Mouse (Mus musculus) heart, embryonic 12.5 days (tissue): ENCODE measurements around the gene Ccdc9b. TPM values are rescaled to one million over a fixed set of nuclear protein-coding genes. Genes with fewer than 3 reads are reported as not detected.

ENCODE experiments used
- ATAC-seq: fragments of 200-750 bp; cut with Nextera tagmentation; 2 replicates; pipeline ENCODE4 v1.8.0; 2017; ENCODE audit warnings: moderate TSS enrichment, moderate library complexity; ENCODE audit not compliant: insufficient number of reproducible peaks, low FRiP score
- H3K27ac ChIP-seq: fragments of 300-500 bp; sonication (generic); 2 replicates; pipeline ENCODE4 v1.5.1; 2016; ENCODE audit warnings: mild to moderate bottlenecking, moderate library complexity; ENCODE audit not compliant: poor library complexity, severe bottlenecking
- H3K27me3 ChIP-seq: fragments of 300-500 bp; sonication (generic); replicated peaks from 2 replicates; pipeline ENCODE4 v1.6.1; 2016; ENCODE audit warnings: mild to moderate bottlenecking, moderate library complexity
- H3K36me3 ChIP-seq: fragments of 300-500 bp; sonication (generic); 2 replicates; pipeline ENCODE4 v1.6.1; 2016; ENCODE audit warnings: mild to moderate bottlenecking, moderate library complexity
- H3K4me1 ChIP-seq: fragments of 300-500 bp; sonication (generic); replicated peaks from 2 replicates; pipeline ENCODE4 v1.6.1; 2016; ENCODE audit warnings: mild to moderate bottlenecking
- H3K4me2 ChIP-seq: fragments of 300-500 bp; sonication (generic); 2 replicates; pipeline ENCODE4 v1.6.1; 2016; ENCODE audit warnings: mild to moderate bottlenecking, moderate library complexity
- H3K4me3 ChIP-seq: fragments of 300-500 bp; sonication (generic); 2 replicates; pipeline ENCODE4 v1.5.1; 2016; ENCODE audit warnings: mild to moderate bottlenecking
- H3K9ac ChIP-seq: fragments of 300-500 bp; sonication (generic); 2 replicates; pipeline ENCODE4 v1.6.1; 2016; ENCODE audit warnings: mild to moderate bottlenecking, moderate library complexity
- H3K9me3 ChIP-seq: fragments of 300-500 bp; sonication (generic); replicated peaks from 2 replicates; pipeline ENCODE4 v1.6.1; 2016; ENCODE audit warnings: mild to moderate bottlenecking, moderate library complexity
- WGBS: fragments of 180-500 bp; shearing (Covaris S2); methylation state at CpG from one replicate; pipeline ENCODE4 v1.1.7; 2016; 5-methylcytosine and 5-hydroxymethylcytosine counted together
- polyA plus RNA-seq: library from polyadenylated mRNA; unstranded; fragments of >200 nt; fragmentation: Nextera tagmentation; extraction: Ambion mirVana; gene quantifications from 2 replicates; pipeline ENCODE4 v1.2.1, GENCODE M21; 2016

Ccdc9b gene
- polyA plus RNA-seq, 1 experiment from 2014 or later, result 3.6 TPM

- ATAC-seq, result no peak; the same call in 1 of the 2 replicates
- 6% methylated on average over 3 of the region's 3 CpGs for WGBS
- no peaks in the 10 kb centered on the region for H3K36me3 ChIP-seq
- H3K9ac ChIP-seq, result no peak overlapping the region
- H3K27me3 ChIP-seq, result peaks cover 39% of the 10 kb centered on the region
- H3K9me3 ChIP-seq, result no peaks in the 10 kb centered on the region
- no peak overlapping the region for H3K27ac ChIP-seq
- no peak overlapping the region for H3K4me2 ChIP-seq
- peaks cover 32% of the 10 kb centered on the region for H3K4me1 ChIP-seq
- H3K4me3 ChIP-seq, result no peak overlapping the region
These were observed 31.9 kb downstream of the Ccdc9b start for GRCm38 (mm10) chr2:118730622-118730915.

- Histone ChIP-seq H3K9me3 (no peaks in the 10 kb centered on the region), H3K36me3 (no peaks in the 10 kb centered on the region), H3K27ac (no peak overlapping the region), H3K4me3 (no peak overlapping the region), H3K4me2 (no peak overlapping the region), H3K9ac (no peak overlapping the region), H3K4me1 (peaks cover 32% of the 10 kb centered on the region), H3K27me3 (peaks cover 39% of the 10 kb centered on the region)
- 27% methylated on average over 8 of the region's 8 CpGs for WGBS
- ATAC-seq, result no peak
These were observed 32.4 kb downstream of the Ccdc9b start for GRCm38 (mm10) chr2:118729816-118730621.

DNA sequence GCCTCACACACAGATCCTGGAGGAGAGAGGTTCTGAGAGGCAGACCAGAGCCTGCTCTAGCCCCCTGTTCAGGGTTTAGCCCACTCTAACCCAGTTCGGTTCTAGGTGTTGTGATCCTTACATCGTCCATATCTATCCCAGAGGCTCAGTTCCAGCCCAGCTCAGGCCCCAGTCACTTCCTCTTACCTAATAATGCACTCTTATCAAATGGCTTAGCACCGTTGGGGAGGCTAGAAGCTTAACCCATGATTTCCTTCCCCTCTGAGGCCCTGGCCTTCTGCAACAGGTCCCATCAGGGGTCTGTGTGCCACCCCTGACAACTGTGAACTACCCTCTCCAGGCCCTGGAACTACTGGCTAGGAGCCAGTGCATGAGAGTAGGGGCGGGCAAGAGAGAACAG is 33.3 kb downstream of the Ccdc9b start:
- H3K27ac ChIP-seq, result no peak overlapping the region; the same call in 1 of the 2 replicates
- peaks cover 43% of the 10 kb centered on the region for H3K27me3 ChIP-seq
- 28% methylated on average over 4 of the region's 4 CpGs for WGBS
- ATAC-seq, result 0 out of 2 replicates have a peak, but pooled peaks have one; percentile 20
- H3K9me3 ChIP-seq, result no peaks in the 10 kb centered on the region
- H3K4me3 ChIP-seq, result no peak overlapping the region
- H3K36me3 ChIP-seq, result no peaks in the 10 kb centered on the region
- H3K9ac ChIP-seq, result 0 out of 2 replicates have a peak overlapping the region, but pooled peaks have one; percentile 9
- no peak overlapping the region for H3K4me2 ChIP-seq
- H3K4me1 ChIP-seq, result peaks cover 32% of the 10 kb centered on the region

- no peak for ATAC-seq
- peaks cover 40% of the 10 kb centered on the region for H3K4me1 ChIP-seq
- H3K9ac ChIP-seq, result 0 out of 2 replicates have a peak within 1 kb of the TSS, but pooled peaks have one; percentile 46
- 15% methylated on average over 7 of the region's 7 CpGs for WGBS
- no peaks in the 10 kb centered on the region for H3K9me3 ChIP-seq
- H3K36me3 ChIP-seq, result no peaks in the 10 kb centered on the region
- H3K4me3 ChIP-seq, result no peak within 1 kb of the TSS
- no peak within 1 kb of the TSS; the same call in 1 of the 2 replicates for H3K27ac ChIP-seq
- peaks cover 36% of the 10 kb centered on the region for H3K27me3 ChIP-seq
- peak within 1 kb of the TSS; percentile 35 for H3K4me2 ChIP-seq
These were observed 34.1 kb downstream of the Ccdc9b start, which contains the start of gene Plcb2 for GRCm38 (mm10) chr2:118728337-118728736. Gene Plcb2 (minus strand): TSS chr2:118728438.

DNA sequence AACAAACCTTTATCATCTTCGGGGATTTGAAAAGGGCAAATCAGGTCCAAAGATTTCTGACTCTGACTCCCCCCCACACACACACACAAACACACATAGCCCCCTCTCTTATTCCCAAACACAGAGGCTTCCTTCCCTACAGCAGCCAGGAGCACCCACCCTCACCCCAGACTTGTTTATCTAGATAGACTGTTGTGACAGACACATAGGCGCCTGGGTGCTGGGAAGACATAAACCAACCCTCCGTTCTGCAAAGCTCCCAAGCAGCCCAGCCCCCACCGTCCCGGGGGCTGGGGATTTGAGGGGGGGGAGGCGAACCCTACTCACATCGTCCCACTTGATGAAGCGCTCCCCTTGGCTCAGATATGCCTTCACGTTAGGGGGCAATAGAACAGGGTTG is 34.5 kb downstream of the Ccdc9b start:
- peaks cover 36% of the 10 kb centered on the region for H3K27me3 ChIP-seq
- no peak overlapping the region for H3K4me3 ChIP-seq
- H3K36me3 ChIP-seq, result no peaks in the 10 kb centered on the region
- no peak overlapping the region for H3K27ac ChIP-seq
- no peak overlapping the region for H3K9ac ChIP-seq
- H3K9me3 ChIP-seq, result no peaks in the 10 kb centered on the region
- peak overlapping the region; percentile 35; the same call in 1 of the 2 replicates for H3K4me2 ChIP-seq
- WGBS, result 16% methylated on average over 9 of the region's 9 CpGs
- H3K4me1 ChIP-seq, result peaks cover 44% of the 10 kb centered on the region
- no peak for ATAC-seq

- no peaks in the 10 kb centered on the region for H3K9me3 ChIP-seq
- 81% methylated on average over 2 of the region's 2 CpGs for WGBS
- no peak overlapping the region for H3K4me3 ChIP-seq
- no peak overlapping the region for H3K27ac ChIP-seq
- no peak overlapping the region for H3K9ac ChIP-seq
- peaks cover 47% of the 10 kb centered on the region for H3K4me1 ChIP-seq
- no peaks in the 10 kb centered on the region for H3K36me3 ChIP-seq
- H3K27me3 ChIP-seq, result peaks cover 33% of the 10 kb centered on the region
- no peak overlapping the region for H3K4me2 ChIP-seq
- no peak for ATAC-seq
These were observed 35.6 kb downstream of the Ccdc9b start for GRCm38 (mm10) chr2:118726873-118727272.

GRCm38 (mm10) chr2:118725511-118725910 is 37.0 kb downstream of the Ccdc9b start:
- no peak overlapping the region for H3K4me3 ChIP-seq
- H3K36me3 ChIP-seq, result no peaks in the 10 kb centered on the region
- no peak overlapping the region for H3K27ac ChIP-seq
- H3K4me2 ChIP-seq, result no peak overlapping the region
- H3K9ac ChIP-seq, result no peak overlapping the region
- WGBS, result 79% methylated on average over 4 of the region's 4 CpGs
- H3K27me3 ChIP-seq, result peaks cover 22% of the 10 kb centered on the region; the same call in 1 of the 2 replicates
- ATAC-seq, result no peak
- H3K9me3 ChIP-seq, result no peaks in the 10 kb centered on the region
- H3K4me1 ChIP-seq, result peaks cover 45% of the 10 kb centered on the region

- WGBS, result 62% methylated on average over 15 of the region's 15 CpGs
- no peak overlapping the region for H3K27ac ChIP-seq
- no peak overlapping the region for H3K4me2 ChIP-seq
- ATAC-seq, result no peak
- peaks cover 32% of the 10 kb centered on the region for H3K4me1 ChIP-seq
- no peaks in the 10 kb centered on the region for H3K9me3 ChIP-seq
- H3K27me3 ChIP-seq, result peaks cover 19% of the 10 kb centered on the region; the same call in 1 of the 2 replicates
- H3K36me3 ChIP-seq, result no peaks in the 10 kb centered on the region
- no peak overlapping the region for H3K4me3 ChIP-seq
- no peak overlapping the region for H3K9ac ChIP-seq
These were observed 38.6 kb downstream of the Ccdc9b start for GRCm38 (mm10) chr2:118723693-118724486.

DNA sequence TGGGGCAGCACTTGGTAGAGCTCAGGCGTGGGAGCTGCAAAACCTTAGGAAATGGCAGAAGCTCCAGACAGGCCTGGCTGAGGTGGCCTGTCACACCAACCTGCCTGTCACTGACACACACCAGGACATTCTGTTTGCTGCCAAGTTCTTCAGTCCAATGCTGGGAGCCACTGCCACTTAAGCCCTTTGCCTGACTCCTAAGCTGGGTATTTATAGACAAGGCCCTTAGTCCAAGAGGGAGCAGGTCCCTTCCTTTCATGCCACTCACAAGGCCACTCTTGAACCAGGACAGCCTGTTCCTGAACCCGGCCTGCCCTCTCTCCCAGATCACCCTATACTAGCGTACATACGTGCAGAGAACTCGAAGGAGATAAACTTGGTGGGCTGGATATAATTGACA is 45.8 kb downstream of the Ccdc9b start:
- H3K27ac ChIP-seq, result peak overlapping the region; percentile 89
- ATAC-seq, result peak; percentile 81

GRCm38 (mm10) chr2:118714230-118714629 is 48.2 kb downstream of the Ccdc9b start:
- Histone ChIP-seq H3K4me3 (no peak overlapping the region), H3K27me3 (peaks cover 36% of the 10 kb centered on the region), H3K4me1 (peaks cover 61% of the 10 kb centered on the region), H3K9ac (no peak overlapping the region), H3K9me3 (no peaks in the 10 kb centered on the region), H3K4me2 (no peak overlapping the region), H3K36me3 (no peaks in the 10 kb centered on the region), H3K27ac (no peak overlapping the region)
- WGBS, result 51% methylated on average over 4 of the region's 4 CpGs
- ATAC-seq, result no peak

More for the DNA sequence above, 45.8 kb downstream of the Ccdc9b start:
- Histone ChIP-seq H3K36me3 (no peaks in the 10 kb centered on the region), H3K9me3 (no peaks in the 10 kb centered on the region), H3K9ac (no peak overlapping the region), H3K4me1 (peaks cover 39% of the 10 kb centered on the region), H3K27me3 (peaks cover 19% of the 10 kb centered on the region), H3K4me2 (peak overlapping the region; percentile 8; the same call in 1 of the 2 replicates), H3K4me3 (no peak overlapping the region)
- 35% methylated on average over 5 of the region's 5 CpGs for WGBS

DNA sequence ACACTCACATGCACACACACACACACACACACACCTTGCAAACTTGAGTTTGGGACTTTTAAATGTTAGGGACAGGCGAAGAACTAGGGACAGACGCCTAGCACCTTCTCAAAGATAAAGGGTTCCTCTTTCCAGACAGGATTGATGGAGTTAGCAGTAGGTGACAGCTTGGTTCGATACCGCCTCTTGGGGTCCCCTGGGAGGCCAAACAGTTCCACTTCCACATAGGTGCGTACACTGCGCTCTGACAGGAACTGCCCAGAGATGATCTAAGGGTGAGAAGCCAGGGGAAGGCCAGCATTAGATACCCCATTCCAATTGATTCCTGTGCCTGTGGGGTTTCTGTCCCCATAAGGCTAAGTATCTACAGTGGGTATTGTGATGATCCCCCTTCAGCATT is 48.8 kb downstream of the Ccdc9b start:
- no peak for ATAC-seq
- H3K4me1 ChIP-seq, result peaks cover 57% of the 10 kb centered on the region
- H3K4me2 ChIP-seq, result no peak overlapping the region
- H3K27me3 ChIP-seq, result peaks cover 42% of the 10 kb centered on the region
- no peak overlapping the region for H3K27ac ChIP-seq
- H3K4me3 ChIP-seq, result no peak overlapping the region
- no peaks in the 10 kb centered on the region for H3K9me3 ChIP-seq
- no peak overlapping the region for H3K9ac ChIP-seq
- H3K36me3 ChIP-seq, result no peaks in the 10 kb centered on the region
- WGBS, result 87% methylated on average over 6 of the region's 6 CpGs
